Mouse (Mus musculus): ENCODE measurements around the gene Mindy1. TPM values are rescaled to one million over a fixed set of nuclear protein-coding genes. Genes with fewer than 3 reads are reported as not detected.

Gene Mindy1
- polyA plus RNA-seq, 1 experiment = 111 TPM

DNA sequence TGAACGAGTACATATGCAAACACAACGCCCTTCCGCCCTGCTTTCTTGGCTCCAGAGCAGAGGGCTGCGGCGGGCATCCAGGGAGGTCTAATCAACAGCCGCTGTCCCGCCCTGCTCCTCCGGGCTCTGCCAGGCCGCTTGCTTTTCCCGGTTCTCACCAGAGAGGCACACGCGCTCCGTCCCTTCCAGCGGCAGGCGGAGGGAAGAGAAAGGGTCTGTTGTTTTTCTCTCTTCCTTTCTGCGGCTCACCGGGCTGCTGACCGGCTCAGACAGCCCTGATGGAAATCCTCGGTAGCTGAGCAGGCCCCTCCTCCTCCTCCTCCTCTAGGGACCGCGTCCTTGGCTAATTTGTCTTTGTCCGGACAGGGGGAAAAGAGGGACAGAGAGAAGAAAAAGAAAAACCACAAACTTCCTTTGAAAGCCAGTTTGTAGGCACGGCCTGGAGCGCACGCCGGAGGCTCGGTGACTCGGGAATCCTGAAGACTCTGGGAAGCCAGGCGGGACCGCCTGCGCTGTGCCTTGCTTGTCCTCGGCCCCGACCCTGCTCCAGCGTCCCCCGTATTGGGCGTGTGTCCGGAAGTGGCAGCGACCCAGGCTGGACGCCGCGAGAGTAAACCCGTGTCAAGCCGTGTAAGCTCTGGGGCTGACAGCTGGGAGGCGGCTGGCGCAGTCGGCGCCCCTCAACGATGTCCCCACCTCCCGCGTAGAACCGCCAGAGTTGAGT is 1.9 kb downstream of the Mindy1 start:
- no peak for TF ChIP-seq GATA1 (IDR thresholded peaks at IDR 0.05; ENCODE audit: low read length)

DNA sequence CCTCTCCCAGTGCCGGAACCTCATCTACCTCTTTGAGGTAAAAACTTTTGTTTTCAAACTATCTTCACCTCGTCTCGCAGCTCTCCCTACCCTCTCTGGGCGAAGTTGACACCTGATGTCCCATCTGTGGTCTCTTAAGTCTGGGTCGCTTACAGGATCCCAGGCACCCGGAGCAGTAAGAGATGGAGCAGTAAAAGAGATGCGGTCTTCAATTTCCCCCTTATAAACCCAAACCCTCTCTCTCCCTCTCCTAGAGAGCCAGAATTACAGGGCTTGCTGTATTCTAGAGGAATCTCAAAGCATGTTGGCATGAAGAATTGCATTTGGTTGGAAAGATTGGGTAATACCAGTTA is 2.4 kb downstream of the Mindy1 start:
- no peak for TF ChIP-seq GATA1 (IDR thresholded peaks at IDR 0.05; ENCODE audit: low read length)

DNA sequence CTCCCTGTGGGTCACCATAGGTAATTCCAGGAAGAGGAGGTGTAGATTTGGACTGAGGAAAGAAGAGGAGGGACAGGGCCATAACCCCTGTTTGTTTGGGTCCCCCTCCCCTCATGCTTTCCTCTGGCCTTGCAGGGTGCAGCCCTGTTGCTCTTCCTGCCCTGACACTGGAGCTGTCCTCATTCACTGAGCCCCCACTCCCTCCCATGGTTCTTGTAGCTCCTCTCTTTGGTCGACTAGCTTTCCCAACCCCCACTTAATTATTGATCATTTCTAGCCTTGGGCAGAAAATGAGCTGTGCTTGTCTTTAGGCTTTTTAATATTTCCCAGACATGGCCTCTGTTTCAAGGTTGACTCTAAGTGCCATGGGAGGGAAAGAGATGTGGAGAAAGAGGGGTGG is 2.9 kb downstream of the Mindy1 start:
- no peak for TF ChIP-seq GATA1 (IDR thresholded peaks at IDR 0.05; ENCODE audit: low read length)

DNA sequence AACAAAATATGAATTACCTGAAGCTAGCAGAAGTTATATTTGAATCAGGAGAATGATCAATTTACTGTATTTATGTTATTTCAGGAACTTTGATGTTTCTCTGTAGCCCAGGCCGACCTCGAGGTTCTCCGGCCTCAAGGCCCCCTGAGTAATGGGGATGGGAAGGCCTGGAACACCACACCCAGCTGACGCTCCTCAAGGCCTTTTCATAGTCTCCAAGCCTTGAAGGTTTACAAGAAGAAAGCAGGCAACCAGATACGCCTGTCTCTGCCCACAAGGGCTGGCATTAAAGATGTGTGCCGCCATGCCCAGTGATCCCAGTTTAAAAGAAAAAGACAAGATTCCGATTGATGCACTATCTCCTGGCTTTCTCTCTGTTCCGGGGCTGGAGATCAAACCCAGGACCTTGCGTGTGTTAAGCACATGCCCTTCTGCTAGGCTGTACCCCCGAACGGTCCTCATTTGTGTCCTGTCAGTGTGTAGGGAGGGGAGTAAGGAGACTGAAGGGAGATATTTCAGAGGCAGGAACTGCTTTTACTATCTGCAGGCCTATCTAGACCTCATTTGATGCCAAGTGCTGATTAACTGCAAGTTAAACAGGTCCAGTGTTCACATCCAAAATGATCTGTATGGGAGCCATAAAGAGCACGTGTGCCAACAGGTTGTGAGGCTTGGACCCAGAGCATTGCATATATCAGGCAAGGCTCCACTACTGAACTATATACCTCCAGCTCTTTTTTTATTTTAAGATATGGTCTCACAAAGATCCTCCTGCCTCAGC is 3.5 kb downstream of the Mindy1 start:
- TF ChIP-seq GATA1 (IDR thresholded peaks at IDR 0.05; ENCODE audit: low read length) = peak; percentile 22

DNA sequence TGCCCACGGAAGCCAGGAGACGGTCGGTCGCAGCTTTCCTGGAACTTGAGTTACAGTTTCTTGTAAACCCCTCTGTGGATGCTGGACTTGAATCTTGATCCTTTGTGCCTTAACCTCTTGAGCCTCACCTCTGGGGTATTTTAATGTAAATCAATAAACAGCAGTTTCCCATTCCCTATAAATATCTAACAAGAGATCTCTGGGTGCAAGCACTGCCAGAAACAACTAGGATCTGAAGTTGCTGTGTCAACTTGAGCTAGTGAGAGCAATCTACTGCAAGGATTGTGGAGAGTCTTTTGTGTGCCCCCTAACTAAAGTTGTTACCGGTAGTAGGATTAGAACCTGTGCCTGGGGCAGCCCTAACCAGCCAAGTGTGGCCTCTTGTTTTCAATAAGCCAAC is 4.2 kb downstream of the Mindy1 start:
- TF ChIP-seq GATA1 (IDR thresholded peaks at IDR 0.05; ENCODE audit: low read length) = no peak

DNA sequence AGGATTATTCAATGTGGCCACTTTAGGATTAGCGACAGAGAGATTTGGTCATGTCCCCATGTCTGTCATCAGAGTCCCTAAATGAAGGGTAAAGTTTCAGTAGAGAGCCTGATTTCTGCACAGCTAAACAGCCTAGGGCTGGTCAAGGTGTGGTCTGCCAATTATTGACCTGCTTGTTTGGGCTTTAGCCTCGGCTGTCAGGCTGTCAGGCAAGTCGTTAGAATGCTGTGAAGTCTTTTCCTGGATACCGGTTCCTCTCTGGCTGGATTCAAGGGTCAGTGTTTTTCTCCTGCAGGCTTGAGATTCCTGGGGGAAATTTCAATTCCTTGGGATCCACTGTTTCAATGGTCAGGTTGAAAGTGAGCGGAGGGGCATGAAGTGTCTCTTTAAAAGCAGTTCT is 4.9 kb downstream of the Mindy1 start:
- TF ChIP-seq GATA1 (IDR thresholded peaks at IDR 0.05; ENCODE audit: low read length) = no peak

DNA sequence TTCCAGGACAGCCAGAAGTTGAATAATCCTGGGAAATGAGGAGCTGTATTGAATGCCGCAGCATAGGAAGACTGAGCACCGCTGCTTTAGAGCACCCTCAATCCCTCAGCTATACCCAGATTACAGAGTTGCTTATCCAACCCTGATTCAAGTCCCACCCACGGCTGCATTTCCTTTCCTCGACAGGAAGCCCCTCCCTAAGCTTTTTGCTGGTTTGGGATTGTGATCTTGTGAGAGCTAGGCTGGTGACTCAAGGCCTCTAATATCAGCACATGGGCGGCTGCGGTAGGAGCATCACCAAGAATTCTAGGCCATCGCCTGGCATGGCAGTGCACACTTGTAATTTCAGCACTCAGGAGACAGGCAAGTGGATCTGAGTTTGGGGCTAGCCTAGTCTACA is 5.4 kb downstream of the Mindy1 start:
- no peak for TF ChIP-seq GATA1 (IDR thresholded peaks at IDR 0.05; ENCODE audit: low read length)

DNA sequence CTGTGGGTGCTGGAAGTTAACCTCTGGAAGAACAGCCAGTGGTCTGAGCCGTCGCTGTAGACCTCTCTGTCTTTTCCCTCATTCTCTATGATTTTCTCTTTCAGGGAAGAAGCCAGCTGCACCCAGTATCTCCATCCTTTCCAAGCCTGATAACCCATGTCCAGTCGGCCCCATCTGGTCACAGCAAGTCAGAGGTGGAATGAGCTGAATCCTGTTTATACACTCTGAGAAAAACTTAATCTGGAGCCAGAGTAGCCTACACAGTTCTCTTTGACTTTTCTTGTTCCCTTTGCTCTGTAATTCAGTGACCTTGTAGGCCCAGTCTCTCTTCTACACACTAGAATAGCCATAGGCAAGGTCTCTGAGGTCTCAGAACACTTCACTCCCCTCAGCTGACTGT is 6.4 kb downstream of the Mindy1 start:
- TF ChIP-seq GATA1 (IDR thresholded peaks at IDR 0.05; ENCODE audit: low read length) = no peak

DNA sequence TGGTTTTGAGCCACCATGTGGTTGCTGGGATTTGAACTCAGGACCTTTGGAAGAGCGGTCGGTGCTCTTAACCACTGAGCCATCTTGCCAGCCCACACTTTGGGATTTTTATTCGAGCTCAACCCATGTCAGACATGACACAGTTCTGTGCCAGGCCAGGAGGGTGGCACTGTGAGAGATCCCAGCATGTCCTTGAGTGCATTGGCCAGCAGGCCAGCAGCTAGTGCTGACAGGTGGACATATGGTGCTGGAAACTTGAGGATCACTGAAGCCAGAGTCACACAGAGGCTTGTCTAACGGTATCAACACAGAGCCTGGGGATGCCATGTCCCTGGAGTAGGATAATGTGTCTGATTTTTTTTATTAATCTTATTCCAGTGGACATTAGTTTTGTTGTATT is 8.3 kb downstream of the Mindy1 start:
- no peak for TF ChIP-seq GATA1 (IDR thresholded peaks at IDR 0.05; ENCODE audit: low read length)

DNA sequence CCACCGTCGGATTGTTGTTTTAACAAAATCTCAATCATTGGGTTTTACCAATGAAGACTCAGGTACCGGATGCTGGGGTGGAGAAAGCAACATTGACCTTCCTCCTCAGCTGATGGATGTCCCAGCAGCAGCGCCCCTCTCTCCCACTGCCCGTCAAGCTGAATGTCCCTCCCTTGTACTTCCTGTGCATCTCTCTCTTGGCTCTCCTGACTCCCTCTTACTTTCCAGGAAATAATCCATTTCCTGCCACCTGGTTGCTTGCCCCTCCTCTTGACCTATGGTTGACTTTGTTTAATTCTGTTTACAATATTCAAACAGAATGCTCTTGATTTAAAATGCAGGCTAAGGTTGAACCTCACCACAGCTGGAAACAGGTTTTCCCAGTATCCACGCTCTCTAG is 9.0 kb downstream of the Mindy1 start:
- no peak for TF ChIP-seq GATA1 (IDR thresholded peaks at IDR 0.05; ENCODE audit: low read length)

DNA sequence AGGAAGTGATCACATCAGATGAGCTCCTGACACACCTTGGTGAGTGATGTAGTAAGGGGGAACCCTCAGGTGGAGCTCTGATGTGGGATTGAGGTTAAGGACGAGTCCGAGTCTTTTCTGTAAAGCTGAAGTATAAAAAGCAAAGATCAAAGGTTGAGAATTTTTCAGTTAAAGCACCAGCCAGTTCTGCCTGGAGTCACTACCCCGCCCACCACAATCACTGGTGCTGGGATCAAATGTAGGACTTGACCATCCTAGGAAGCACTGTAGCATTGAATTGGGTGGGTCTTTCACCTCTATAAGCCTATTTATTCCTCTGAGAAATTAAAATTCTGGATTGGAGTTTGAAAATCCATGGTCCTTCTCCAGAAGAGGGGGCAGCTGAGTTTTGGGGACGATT is 9.9 kb downstream of the Mindy1 start:
- no peak for TF ChIP-seq GATA1 (IDR thresholded peaks at IDR 0.05; ENCODE audit: low read length)

DNA sequence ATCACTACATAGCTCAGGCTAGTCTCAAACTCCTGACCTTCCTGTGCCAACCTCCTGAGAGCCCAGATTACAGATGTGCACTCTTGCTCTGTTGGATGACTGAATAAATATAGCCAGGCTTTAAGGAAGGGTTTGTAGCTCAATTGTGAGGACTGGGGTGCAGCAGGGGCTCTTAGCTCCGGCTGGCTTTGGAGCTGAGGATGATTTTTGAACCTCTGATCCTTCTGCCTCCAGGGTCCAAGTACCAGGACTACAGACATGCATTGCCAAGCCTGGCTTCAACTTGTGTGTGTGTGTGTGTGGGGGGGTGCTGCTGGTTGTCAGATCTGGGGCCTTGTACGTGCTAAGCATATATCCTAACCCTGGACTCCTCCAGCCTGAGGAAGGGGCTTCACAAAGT is 11.8 kb downstream of the Mindy1 start:
- TF ChIP-seq GATA1 (IDR thresholded peaks at IDR 0.05; ENCODE audit: low read length) = no peak

DNA sequence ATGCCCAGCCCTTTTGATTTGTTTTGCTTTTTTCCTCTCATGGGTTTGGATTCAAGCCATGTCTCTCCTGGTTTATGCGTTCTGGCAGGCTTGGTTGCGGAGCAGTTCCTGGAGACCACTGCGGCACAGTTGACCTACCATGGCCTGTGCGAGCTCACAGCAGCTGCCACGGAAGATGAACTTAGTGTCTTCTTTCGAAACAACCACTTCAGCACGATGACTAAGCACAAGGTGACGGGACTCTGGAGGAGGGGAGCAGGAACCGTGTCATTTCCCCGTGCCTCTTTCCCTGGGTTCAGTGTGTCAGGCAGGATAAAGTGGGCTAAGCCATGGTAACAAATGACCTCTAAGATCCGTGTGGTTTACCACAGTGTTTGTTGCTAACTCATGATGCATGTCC is 12.4 kb downstream of the Mindy1 start:
- no peak for TF ChIP-seq GATA1 (IDR thresholded peaks at IDR 0.05; ENCODE audit: low read length)

DNA sequence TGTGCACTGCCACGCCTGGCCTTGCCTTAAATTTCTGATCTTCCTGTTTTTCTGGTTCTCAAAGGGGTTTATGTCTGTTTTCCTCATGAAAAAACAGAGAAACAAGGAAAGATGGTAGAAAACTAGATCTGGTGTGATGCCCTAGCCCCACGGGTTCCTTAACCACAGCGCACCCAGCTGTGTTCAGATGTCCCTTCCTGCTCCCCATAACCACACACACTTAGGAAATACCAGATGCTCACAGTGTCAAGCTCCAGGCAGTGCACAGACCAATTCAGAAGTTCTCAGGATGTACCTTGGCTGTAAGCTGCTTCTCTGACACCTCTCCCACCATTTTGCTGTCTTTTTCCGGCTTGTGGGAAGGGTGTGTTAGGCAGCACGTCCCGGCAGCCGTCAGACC is 13.2 kb downstream of the Mindy1 start:
- no peak for TF ChIP-seq GATA1 (IDR thresholded peaks at IDR 0.05; ENCODE audit: low read length)

DNA sequence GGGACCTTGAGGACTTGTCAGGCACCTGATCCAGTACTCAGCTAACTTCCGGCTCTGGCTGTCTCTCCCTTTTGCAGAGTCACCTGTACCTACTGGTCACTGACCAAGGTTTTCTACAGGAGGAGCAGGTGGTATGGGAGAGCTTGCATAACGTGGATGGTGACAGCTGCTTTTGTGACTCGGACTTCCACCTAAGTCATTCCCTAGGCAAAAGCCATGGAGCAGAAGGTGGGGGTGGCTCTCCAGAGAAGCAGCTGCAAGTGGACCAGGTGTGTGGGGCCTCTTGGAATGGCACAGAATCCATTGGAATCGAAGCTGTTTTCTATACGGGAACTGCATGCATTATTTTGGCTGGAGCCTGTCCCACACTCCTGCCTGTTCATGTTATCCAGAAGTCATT is 13.6 kb downstream of the Mindy1 start:
- TF ChIP-seq GATA1 (IDR thresholded peaks at IDR 0.05; ENCODE audit: low read length) = no peak

DNA sequence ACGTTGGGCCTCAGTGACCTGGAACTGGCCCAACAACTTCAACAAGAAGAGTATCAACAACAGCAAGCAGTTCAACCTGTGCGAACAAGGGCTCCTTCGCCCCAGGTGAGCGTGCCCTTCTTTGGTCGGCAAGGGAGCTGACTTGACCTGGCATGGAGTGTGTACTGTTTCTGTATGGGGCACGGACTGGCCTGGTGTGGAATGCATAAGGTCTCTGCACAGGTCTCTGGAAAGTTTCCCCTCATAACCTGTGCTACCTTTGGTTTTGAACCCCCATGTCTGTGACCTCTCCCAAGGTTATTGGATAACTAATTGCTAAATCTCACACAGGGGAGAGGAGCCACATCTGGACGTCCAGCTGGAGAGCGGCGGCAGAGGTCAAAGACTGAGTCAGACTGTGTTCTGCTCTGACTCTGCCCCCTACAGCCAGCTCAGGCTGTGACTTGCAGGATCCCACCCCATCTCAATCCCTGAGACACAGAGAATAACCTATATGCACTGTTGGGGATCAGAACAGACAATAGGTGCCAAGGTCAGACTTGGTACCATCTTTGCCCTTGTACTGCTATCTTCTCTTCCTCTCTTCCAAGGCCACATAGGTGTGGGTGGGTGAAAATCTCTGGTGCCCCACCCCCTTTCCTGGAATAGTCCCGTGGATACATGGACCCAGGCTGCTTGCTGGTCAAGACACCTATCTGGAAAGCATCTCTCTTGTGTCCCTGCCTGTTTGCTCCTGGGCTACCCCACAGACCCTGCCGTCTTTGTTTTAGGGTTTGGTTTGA is 14.4 kb downstream of the Mindy1 start:
- TF ChIP-seq GATA1 (IDR thresholded peaks at IDR 0.05; ENCODE audit: low read length) = no peak

All from G1E-ER4 (cell line).